ENCODE assay signal across 8 mouse cellular contexts in the genomic region with DNA sequence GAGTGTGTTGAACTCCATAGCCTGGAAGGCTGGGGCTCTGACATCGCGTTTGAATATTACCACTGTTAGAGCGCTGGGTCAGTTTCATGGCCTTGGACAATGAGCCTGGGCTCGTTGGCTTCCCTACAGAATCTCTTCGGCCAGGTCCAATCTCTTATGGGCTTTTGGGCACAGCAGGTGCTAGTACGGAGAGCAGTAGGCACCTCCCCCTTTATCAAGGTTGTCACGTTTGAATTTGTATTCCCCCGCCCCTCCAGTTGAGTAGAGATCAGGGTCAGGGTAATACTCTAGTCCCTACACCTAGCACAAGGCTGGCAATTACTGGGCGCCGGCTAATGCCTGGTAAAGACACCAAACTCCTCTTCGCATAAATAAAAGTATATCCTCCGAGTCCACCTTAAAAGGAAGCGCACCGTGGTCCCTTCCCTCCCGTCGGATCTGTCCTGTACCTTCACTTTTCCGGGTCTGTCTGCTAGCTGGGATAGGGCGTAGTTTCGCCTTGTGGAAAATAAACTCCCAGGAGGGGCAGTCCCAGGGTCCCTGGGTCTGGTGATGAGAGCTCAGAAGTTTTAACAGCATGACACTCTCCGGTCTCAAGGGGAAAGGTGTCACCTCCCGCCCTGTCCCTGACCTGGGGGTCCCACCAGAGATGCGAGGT. TPM values are rescaled to one million over a fixed set of nuclear protein-coding genes. Genes with fewer than 3 reads are reported as not detected.
DNase-seq lines count a peak whose midpoint lies in the region; ATAC-seq and TF ChIP-seq lines count a peak whose summit lies in the region.

No protein-coding gene starts in this region.

- no peak for TF ChIP-seq POLR2A in bone marrow macrophage, adult 2 months (IDR thresholded peaks at IDR 0.05; ENCODE audit: borderline replicate concordance, low read depth, low read length)

- no peak for DNase-seq in kidney, postnatal 14 days
- DNase-seq in heart, postnatal 0 days (ENCODE audit: low spot score), result no peak
- no peak for DNase-seq in right cerebral cortex, postnatal 36 days (ENCODE audit: low spot score in 2 of 2)
- DNase-seq in T-cell, adult 2 months (ENCODE audit: low spot score), result no peak
- no peak for DNase-seq in cerebellum, postnatal 4 days (ENCODE audit: low spot score in 2 of 2)

- H3K36me3 ChIP-seq in kidney, embryonic 15.5 days, result peaks cover under 1% of the 10 kb centered on the region; the same call in 1 of the 2 replicates
- peaks cover 5% of the 10 kb centered on the region for H3K36me3 ChIP-seq in heart, postnatal 0 days (replicated peaks; ENCODE audit: control insufficient read depth, insufficient read depth, low read length)

- peak overlapping the region; percentile 64 for H3K9ac ChIP-seq in kidney, embryonic 15.5 days
- H3K9ac ChIP-seq in heart, postnatal 0 days (replicated peaks; ENCODE audit: low read depth, low read length), result peak overlapping the region; percentile 49

- WGBS in kidney, embryonic 15.5 days, result under 1% methylated on average over 22 of the region's 22 CpGs
- under 1% methylated on average over 22 of the region's 22 CpGs for WGBS in heart, postnatal 0 days

- H3K4me3 ChIP-seq in kidney, embryonic 15.5 days (replicated peaks), result peak overlapping the region; percentile 93
- peak overlapping the region; percentile 81 for H3K4me3 ChIP-seq in bone marrow macrophage, adult 2 months (ENCODE audit: insufficient read depth, low read length)
- H3K4me3 ChIP-seq in heart, postnatal 0 days (ENCODE audit: low read depth, low read length), result peak overlapping the region; percentile 81

- TF ChIP-seq EP300 in heart, postnatal 0 days (IDR thresholded peaks at IDR 0.05; ENCODE audit: low read depth), result no peak

- ATAC-seq in kidney, embryonic 15.5 days (replicated peaks; ENCODE audit: low FRiP score), result no peak
- ATAC-seq in heart, postnatal 0 days (ENCODE audit: insufficient read depth, low read depth), result 0 out of 2 replicates have a peak, but pooled peaks have one; percentile 2
- peak; percentile 67 for ATAC-seq in megakaryocyte-erythroid progenitor cell, adult 5-6 weeks (replicated peaks; ENCODE audit: low FRiP score, low TSS enrichment, poor library complexity, severe bottlenecking)

- no peak for TF ChIP-seq CTCF in bone marrow macrophage, adult 2 months (IDR thresholded peaks at IDR 0.05; ENCODE audit: low read depth, low read length)
- TF ChIP-seq CTCF in heart, postnatal 0 days (IDR thresholded peaks at IDR 0.05; ENCODE audit: low read depth), result no peak

- peak overlapping the region; percentile 55 for H3K27ac ChIP-seq in kidney, embryonic 15.5 days
- 0 out of 2 replicates have a peak overlapping the region, but pooled peaks have one; percentile 5 for H3K27ac ChIP-seq in bone marrow macrophage, adult 2 months (ENCODE audit: insufficient read depth, low read depth, low read length)
- H3K27ac ChIP-seq in heart, postnatal 0 days (ENCODE audit: low read depth), result peak overlapping the region; percentile 49

- H3K9me3 ChIP-seq in kidney, embryonic 15.5 days (replicated peaks), result no peaks in the 10 kb centered on the region
- no peaks in the 10 kb centered on the region for H3K9me3 ChIP-seq in heart, postnatal 0 days (replicated peaks; ENCODE audit: control insufficient read depth, low read length)

- H3K27me3 ChIP-seq in kidney, embryonic 15.5 days, result peaks cover 35% of the 10 kb centered on the region
- H3K27me3 ChIP-seq in heart, postnatal 0 days (ENCODE audit: control insufficient read depth, insufficient read depth, low read length), result peaks cover 4% of the 10 kb centered on the region; the same call in 1 of the 2 replicates

- peak overlapping the region; percentile 86 for H3K4me2 ChIP-seq in kidney, embryonic 15.5 days
- peak overlapping the region; percentile 76 for H3K4me2 ChIP-seq in heart, postnatal 0 days (ENCODE audit: low read depth, low read length)

- H3K4me1 ChIP-seq in kidney, embryonic 15.5 days, result peaks cover 51% of the 10 kb centered on the region
- H3K4me1 ChIP-seq in bone marrow macrophage, adult 2 months (ENCODE audit: control insufficient read depth, insufficient read depth, low read length), result no peaks in the 10 kb centered on the region
- peaks cover 3% of the 10 kb centered on the region; the same call in 1 of the 2 replicates for H3K4me1 ChIP-seq in heart, postnatal 0 days (ENCODE audit: control insufficient read depth, insufficient read depth)

RNA-seq across cellular contexts. Expression of a gene that starts 1.2 kb away (rescaled TPM):
- polyA plus RNA-seq in kidney, embryonic 15.5 days (2015; fragmentation: Nextera tagmentation; extraction: Ambion mirVana), result 24.6 and 26.3 TPM in 2 replicates
- polyA plus RNA-seq in bone marrow macrophage, adult 2 months (2012; ENCODE audit: insufficient read depth, insufficient read length, missing spikeins), result 7.0 and 8.8 TPM in 2 replicates
- 34.4 and 72.1 TPM in 2 replicates for total RNA-seq in heart, postnatal 0 days (2014; rRNA removed; ENCODE audit: low replicate concordance)
- polyA plus RNA-seq in heart, postnatal 0 days (2015; fragmentation: Nextera tagmentation; extraction: Ambion mirVana), result 19.3 and 20.2 TPM in 2 replicates
- 22.3 and 25.0 TPM in 2 replicates for total RNA-seq in megakaryocyte-erythroid progenitor cell, adult 5-6 weeks (2014; fragmentation: Nextera tagmentation)
- total RNA-seq in megakaryocyte-erythroid progenitor cell, adult 5-6 weeks (2017), result 13.3 and 14.2 TPM in 2 replicates

RNA-seq across cellular contexts. Expression of a gene that starts 3.7 kb away (rescaled TPM):
- 3.4 and 3.6 TPM in 2 replicates for polyA plus RNA-seq in kidney, embryonic 15.5 days (2015; fragmentation: Nextera tagmentation; extraction: Ambion mirVana)
- polyA plus RNA-seq in bone marrow macrophage, adult 2 months (2012; ENCODE audit: insufficient read depth, insufficient read length, missing spikeins), result 0.91 and 1.6 TPM in 2 replicates
- total RNA-seq in heart, postnatal 0 days (2014; rRNA removed; ENCODE audit: low replicate concordance), result 6.0 and 19.7 TPM in 2 replicates
- polyA plus RNA-seq in heart, postnatal 0 days (2015; fragmentation: Nextera tagmentation; extraction: Ambion mirVana), result 12.2 and 12.8 TPM in 2 replicates
- total RNA-seq in megakaryocyte-erythroid progenitor cell, adult 5-6 weeks (2014; fragmentation: Nextera tagmentation), result not detected in 2 replicates
- total RNA-seq in megakaryocyte-erythroid progenitor cell, adult 5-6 weeks (2017), result 0.80 TPM in 1 of 2 replicates, not detected in the other

RNA-seq across cellular contexts. Expression of a gene that starts 11.2 kb away (rescaled TPM):
- 25.3 and 27.0 TPM in 2 replicates for polyA plus RNA-seq in kidney, embryonic 15.5 days (2015; fragmentation: Nextera tagmentation; extraction: Ambion mirVana)
- 13.4 and 17.7 TPM in 2 replicates for polyA plus RNA-seq in bone marrow macrophage, adult 2 months (2012; ENCODE audit: insufficient read depth, insufficient read length, missing spikeins)
- 8.9 and 35.2 TPM in 2 replicates for total RNA-seq in heart, postnatal 0 days (2014; rRNA removed; ENCODE audit: low replicate concordance)
- 12.9 and 13.4 TPM in 2 replicates for polyA plus RNA-seq in heart, postnatal 0 days (2015; fragmentation: Nextera tagmentation; extraction: Ambion mirVana)
- 18.8 and 21.3 TPM in 2 replicates for total RNA-seq in megakaryocyte-erythroid progenitor cell, adult 5-6 weeks (2014; fragmentation: Nextera tagmentation)
- 17.6 and 29.0 TPM in 2 replicates for total RNA-seq in megakaryocyte-erythroid progenitor cell, adult 5-6 weeks (2017)

RNA-seq across cellular contexts. Expression of a gene that starts 20.5 kb away (rescaled TPM):
- 24.3 and 25.9 TPM in 2 replicates for polyA plus RNA-seq in kidney, embryonic 15.5 days (2015; fragmentation: Nextera tagmentation; extraction: Ambion mirVana)
- not detected in 2 replicates for polyA plus RNA-seq in bone marrow macrophage, adult 2 months (2012; ENCODE audit: insufficient read depth, insufficient read length, missing spikeins)
- total RNA-seq in heart, postnatal 0 days (2014; rRNA removed; ENCODE audit: low replicate concordance), result 17.8 and 19.5 TPM in 2 replicates
- 4.8 and 6.1 TPM in 2 replicates for polyA plus RNA-seq in heart, postnatal 0 days (2015; fragmentation: Nextera tagmentation; extraction: Ambion mirVana)
- 0.17 TPM in 1 of 2 replicates, not detected in the other for total RNA-seq in megakaryocyte-erythroid progenitor cell, adult 5-6 weeks (2014; fragmentation: Nextera tagmentation)
- total RNA-seq in megakaryocyte-erythroid progenitor cell, adult 5-6 weeks (2017), result 0.52 TPM in 1 of 2 replicates, not detected in the other

Comparison
In these comparisons a context has a peak if more than half of its experiments do, and no peak if none do; other contexts are left out.
1. H3K27ac ChIP-seq: peak in every context shown above with its lines; median percentile 55 in kidney, embryonic 15.5 days; 49 in heart, postnatal 0 days; 5 in bone marrow macrophage, adult 2 months.